Mouse (Mus musculus) adrenal gland, postnatal 10 days (tissue): ENCODE measurements around the gene Pask. TPM values are rescaled to one million over a fixed set of nuclear protein-coding genes. Genes with fewer than 3 reads are reported as not detected.
"Not testable (repeated sequence)": the region's sequence is repeated elsewhere in the genome, so short reads cannot be mapped to it uniquely, and the experiment has no call there.

ENCODE experiments used
- DNase-seq: peaks from one replicate; pipeline ENCODE4 v3.0.0; 2021; ENCODE audit warnings: mixed read lengths
- long read RNA-seq, 2 experiments: library from polyadenylated mRNA; stranded (forward); transcript quantifications; one replicate each; pipeline ENCODE4 v2.0.0; 2021
- total RNA-seq, 2 experiments: library from RNA; stranded (reverse); gene quantifications; 2 replicates each; pipeline ENCODE4 v1.2.3; 2021

The Pask gene
- 1 to 10 TPM; 6.1 to 6.5 TPM for total RNA-seq
- long read RNA-seq, experiment 1, result 0 reads
- long read RNA-seq, experiment 2, partial matches to known transcripts, result 2 of 3 reads
- long read RNA-seq, experiment 2, other reads (novel, unspliced or antisense), result 1 of 3 reads

GRCm38 (mm10) chr1:93342648-93343503 is at the start of gene Pask, which contains the start of gene Ppp1r7:
TSS of gene Pask (minus strand) at chr1:93343482.
TSS of gene Ppp1r7 (plus strand) at chr1:93342854.
- peak; percentile 95 for DNase-seq

GRCm38 (mm10) chr1:93388906-93389305 is 45.6 kb upstream of the Pask start:
- DNase-seq, result no peak

DNA sequence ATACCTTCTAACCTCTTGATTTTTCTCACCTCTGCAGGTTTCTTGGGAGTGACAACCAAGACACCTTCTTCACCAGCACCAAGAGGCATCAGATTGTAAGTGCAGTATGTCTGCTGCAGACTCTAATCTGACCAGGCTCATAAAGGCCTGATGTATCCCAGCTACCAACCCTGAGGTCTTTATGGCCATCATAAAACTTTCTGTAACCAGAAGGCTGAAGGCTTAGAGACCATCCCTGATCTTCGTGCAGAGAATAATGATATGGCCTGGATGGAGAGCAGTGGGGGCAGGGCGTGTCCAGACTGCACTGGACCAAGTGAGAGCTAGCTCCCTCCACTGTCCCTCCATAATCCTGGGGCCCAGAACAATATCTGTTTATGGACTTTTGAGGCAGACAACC is 43.9 kb upstream of the Pask start:
- no peak for DNase-seq

DNA sequence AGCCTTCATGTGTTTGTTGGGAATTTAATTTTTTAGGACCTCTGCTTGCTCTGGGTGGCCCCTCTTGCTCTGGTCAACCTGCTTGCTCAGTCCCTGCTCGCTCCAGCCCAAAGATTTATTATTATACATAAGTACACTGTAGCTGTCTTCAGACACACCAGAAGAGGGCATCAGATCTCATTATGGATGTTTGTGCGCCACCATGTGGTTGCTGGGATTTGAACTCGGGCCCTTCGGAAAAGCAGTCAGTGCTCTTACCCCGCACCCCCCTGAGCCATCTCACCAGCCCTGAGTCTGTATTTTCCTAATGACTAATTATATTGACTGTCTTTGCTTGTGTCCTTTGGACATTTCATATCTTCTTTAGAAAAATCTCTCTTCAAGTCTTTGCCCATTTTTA is 35.8 kb upstream of the Pask start:
- no peak for DNase-seq

GRCm38 (mm10) chr1:93377307-93377706 is 34.0 kb upstream of the Pask start:
- no peak for DNase-seq

DNA sequence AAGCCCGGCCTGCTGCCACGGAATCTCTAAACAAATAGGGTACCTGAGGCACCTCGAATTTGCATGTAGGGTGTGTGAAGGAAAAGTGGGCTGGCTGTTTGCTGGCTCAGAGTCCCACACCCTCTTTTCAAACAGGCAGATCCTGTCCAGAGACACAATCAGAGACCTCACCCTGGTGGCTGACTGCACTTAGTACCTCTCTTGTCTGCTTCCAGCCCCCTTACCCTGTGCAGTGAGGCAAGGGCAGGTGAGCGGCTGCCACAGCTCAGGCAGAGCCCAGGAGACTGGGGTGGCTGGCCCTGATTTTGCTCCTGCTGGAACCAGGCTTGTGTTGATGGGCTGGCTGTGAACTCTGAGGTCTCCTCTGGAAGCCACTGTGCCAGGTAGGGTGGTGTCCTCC is 30.4 kb upstream of the Pask start, which contains the start of gene Ano7:
Gene Ano7, plus strand, starts transcription at position 266 of the 400 bp plus-strand sequence.
- no peak for DNase-seq

DNA sequence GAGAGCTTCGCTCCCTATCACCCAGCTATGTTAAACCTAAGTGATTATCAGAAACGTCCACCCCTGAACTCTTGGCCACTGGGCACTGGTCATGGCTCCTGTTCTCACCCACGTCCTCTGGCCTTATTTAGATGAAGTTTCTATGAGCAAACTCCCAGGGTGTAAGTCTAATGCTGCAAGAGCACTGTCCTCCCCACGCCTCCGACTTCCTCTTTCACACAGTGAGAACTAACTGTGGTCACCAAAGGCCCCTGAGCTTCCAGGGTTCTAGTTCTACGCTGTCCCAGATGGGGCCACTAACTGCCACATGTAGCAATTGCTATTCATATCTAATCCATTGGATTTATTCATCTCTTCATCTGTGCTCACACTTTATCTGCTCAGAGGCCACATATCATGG is 22.4 kb upstream of the Pask start:
- no peak for DNase-seq

GRCm38 (mm10) chr1:93362661-93363060 is 19.4 kb upstream of the Pask start:
- peak; percentile 19 for DNase-seq

GRCm38 (mm10) chr1:93352724-93353123 is 9.4 kb upstream of the Pask start:
- no peak for DNase-seq

GRCm38 (mm10) chr1:93349701-93350100 is 6.4 kb upstream of the Pask start:
- no peak for DNase-seq

- DNase-seq, result no peak
Measured at GRCm38 (mm10) chr1:93347176-93347575, 3.9 kb upstream of the Pask start.

GRCm38 (mm10) chr1:93343504-93344047 is 294 bp upstream of the Pask start:
- peak; percentile 94 for DNase-seq

GRCm38 (mm10) chr1:93334621-93335020 is 8.7 kb downstream of the Pask start:
- DNase-seq, result no peak

DNA sequence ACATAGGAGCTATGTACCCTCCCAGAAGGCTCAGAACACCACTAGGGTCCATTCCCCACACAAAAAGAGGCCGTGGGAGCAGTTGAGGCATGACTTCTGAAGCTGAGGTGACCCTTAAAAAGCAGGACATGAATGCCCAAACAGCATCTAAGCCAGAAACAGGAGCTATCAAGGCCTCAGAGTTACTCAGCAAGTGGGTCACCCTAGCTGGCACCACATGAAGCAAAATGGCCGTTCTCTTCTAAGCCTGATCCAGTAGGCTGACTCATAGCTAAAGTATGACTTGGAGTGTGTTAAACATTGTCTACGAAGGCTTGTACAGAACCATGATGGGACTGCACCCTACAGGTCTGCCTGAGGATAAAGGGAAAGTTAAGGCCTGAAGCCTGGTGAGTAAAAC is 16.8 kb downstream of the Pask start:
- DNase-seq, result peak; percentile 27

GRCm38 (mm10) chr1:93323973-93324372 is 19.3 kb downstream of the Pask start:
- no peak for DNase-seq

- peak; percentile 87 for DNase-seq
Measured at GRCm38 (mm10) chr1:93305581-93306337, 37.5 kb downstream of the Pask start, which contains the start of gene Mterf4. TSS of gene Mterf4 (minus strand) at chr1:93305915.

DNA sequence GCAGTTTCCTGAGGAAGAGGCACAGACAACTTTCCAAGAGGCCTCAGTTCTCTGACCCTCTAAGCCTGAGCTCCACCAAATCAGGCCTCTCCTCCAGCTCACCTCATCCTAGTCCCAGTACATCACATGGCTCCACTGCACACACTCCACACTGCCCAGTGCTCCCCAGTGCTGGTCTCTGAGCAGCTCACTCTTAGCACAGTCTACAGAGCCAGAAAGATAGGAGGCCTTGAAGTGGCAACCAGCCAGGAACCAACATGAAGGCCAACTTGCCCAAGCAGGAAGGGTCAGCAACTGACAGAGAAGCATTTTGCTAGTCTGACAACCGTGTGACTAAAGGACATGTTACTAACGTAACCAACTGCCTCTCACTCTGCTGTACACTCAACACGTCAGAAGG is 42.7 kb downstream of the Pask start:
- peak; percentile 74 for DNase-seq

- DNase-seq, result no peak
Measured at GRCm38 (mm10) chr1:93299791-93300190, 43.5 kb downstream of the Pask start.

- not testable (repeated sequence) for DNase-seq
Measured at GRCm38 (mm10) chr1:93294491-93294890, 48.8 kb downstream of the Pask start.

DNA sequence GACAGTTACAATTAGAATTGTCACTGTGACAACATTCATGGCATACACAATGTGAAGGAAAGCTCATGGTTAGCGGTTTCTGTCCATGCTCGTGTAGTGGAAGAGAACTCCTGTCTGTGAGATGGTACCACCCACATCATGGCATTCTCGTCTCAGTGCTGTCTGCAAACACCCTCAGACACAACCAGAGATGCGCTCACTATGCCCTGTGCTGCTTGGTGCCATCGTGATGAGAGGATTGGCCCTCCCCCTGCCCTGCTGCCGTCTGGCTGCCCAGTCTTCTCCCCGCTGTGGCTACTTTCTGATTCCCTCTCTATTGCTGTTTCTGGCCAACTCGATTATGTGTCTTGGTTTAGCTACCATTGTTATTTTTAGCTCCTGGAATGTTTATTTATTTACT is 51.3 kb downstream of the Pask start:
- DNase-seq, result no peak

GRCm38 (mm10) chr1:93291591-93291990 is 51.7 kb downstream of the Pask start:
- DNase-seq, result no peak

DNA sequence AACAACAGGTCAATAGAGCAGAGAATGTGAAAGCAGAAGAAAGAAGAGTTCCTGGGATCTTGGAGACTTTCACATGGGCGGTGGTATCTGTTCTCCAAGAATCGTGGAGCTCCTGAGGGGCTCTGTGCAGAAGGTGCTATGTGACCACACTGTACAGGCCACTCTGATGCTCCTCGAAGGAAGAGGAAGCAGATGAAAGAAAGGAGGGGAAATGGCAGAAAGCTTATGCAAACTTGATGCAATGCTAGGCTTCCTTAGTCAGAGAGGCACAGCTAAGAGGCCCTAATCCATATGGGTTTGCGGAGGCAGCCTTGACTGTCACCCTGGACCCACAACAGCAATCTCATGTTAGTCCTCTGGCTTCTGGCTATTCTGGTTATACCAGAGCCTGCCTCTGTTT is 52.3 kb downstream of the Pask start:
- DNase-seq, result no peak
